Mouse (Mus musculus) midbrain, embryonic 14.5 days (tissue): Measurements from ENCODE around the gene Wdr26. TPM values are rescaled to one million over a fixed set of nuclear protein-coding genes. Genes with fewer than 3 reads are reported as not detected.

Experiments
- ATAC-seq: fragments of 200-750 bp; cut with Nextera tagmentation; 2 replicates; pipeline ENCODE4 v1.8.0; 2017; ENCODE audit warnings: moderate number of reproducible peaks, moderate library complexity; ENCODE audit not compliant: low FRiP score, low TSS enrichment
- DNase-seq: peaks from one replicate; pipeline ENCODE4 v3.0.0-alpha.2; 2015
- H3K27ac ChIP-seq: fragments of 300-500 bp; sonication (generic); replicated peaks from 2 replicates; pipeline ENCODE4 v1.5.1; 2014; ENCODE audit warnings: mild to moderate bottlenecking, low read depth, low read length, moderate library complexity
- H3K27me3 ChIP-seq: fragments of 300-500 bp; sonication (generic); 2 replicates; pipeline ENCODE4 v1.6.1; 2014; ENCODE audit warnings: low read length, control low read depth, mixed read lengths; ENCODE audit not compliant: control insufficient read depth, insufficient read depth
- H3K36me3 ChIP-seq: fragments of 300-500 bp; sonication (generic); 2 replicates; pipeline ENCODE4 v1.6.1; 2014; ENCODE audit warnings: low read length, control low read depth; ENCODE audit not compliant: control insufficient read depth, insufficient read depth
- H3K4me1 ChIP-seq: fragments of 300-500 bp; sonication (generic); 2 replicates; pipeline ENCODE4 v1.6.1; 2014; ENCODE audit warnings: mild to moderate bottlenecking, antibody characterized with exemption, low read length, control low read depth; ENCODE audit not compliant: control insufficient read depth, insufficient read depth
- H3K4me2 ChIP-seq: fragments of 300-500 bp; sonication (generic); 2 replicates; pipeline ENCODE4 v1.6.1; 2014; ENCODE audit warnings: mild to moderate bottlenecking, low read length, moderate library complexity
- H3K4me3 ChIP-seq: fragments of 300-500 bp; sonication (generic); replicated peaks from 2 replicates; pipeline ENCODE4 v1.5.1; 2014; ENCODE audit warnings: low read depth, low read length
- H3K9ac ChIP-seq: fragments of 300-500 bp; sonication (generic); replicated peaks from 2 replicates; pipeline ENCODE4 v1.6.1; 2014; ENCODE audit warnings: mild to moderate bottlenecking, low read length, moderate library complexity
- H3K9me3 ChIP-seq: fragments of 300-500 bp; sonication (generic); 2 replicates; pipeline ENCODE4 v1.6.1; 2016; ENCODE audit warnings: low read length, control low read depth, mixed read lengths; ENCODE audit not compliant: control insufficient read depth
- WGBS: fragments of 180-500 bp; shearing (Covaris S2); extraction: QIAGEN DNeasy Blood & Tissue Kit; methylation state at CpG from one replicate; pipeline ENCODE4 v1.1.7; 2014; 5-methylcytosine and 5-hydroxymethylcytosine counted together
- polyA plus RNA-seq: library from polyadenylated mRNA; unstranded; fragments of >200 nt; fragmentation: Nextera tagmentation; extraction: Ambion mirVana; gene quantifications from 2 replicates; pipeline ENCODE4 v1.2.1, GENCODE M21; 2014

Gene Wdr26
- 53.1 and 54.8 TPM in 2 replicates for polyA plus RNA-seq

DNA sequence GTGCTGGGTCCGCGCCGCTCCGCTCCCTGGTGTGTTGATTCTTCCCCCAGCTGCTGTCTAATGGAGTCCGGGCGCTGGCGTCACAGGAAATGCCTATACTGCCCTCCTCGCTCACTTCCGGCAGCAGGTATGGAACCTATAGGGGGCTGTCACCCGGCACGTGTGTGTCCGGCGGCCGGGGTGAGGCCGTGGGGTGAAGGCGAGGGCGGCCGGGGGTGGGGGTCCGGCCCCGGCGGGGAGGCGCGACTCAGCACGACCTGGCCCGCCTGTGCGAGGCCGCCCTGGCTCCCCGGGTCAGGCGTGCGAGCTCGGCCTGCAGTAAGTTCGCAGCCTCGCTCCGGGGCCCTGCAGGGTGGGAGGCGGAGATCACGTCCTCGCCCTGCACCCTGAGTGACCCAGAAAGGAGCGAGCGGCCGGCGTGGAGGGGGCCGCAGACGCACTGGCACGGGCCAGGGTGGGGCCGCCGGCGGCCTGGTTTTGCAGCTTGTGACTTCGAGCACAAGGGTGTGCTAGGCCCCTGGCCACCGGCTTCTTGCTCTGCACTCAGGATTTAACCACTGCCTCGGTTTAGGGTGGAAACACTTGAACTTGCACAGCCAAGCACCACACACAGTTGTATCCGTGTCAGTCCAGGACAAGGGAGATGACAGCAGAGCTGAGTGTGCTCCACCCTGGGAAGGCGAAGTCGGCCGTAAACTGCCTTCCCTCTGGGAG, at the start of gene Wdr26:
Wdr26 (minus strand) TSS at position 82 of the 714 bp plus-strand sequence.
- ATAC-seq (peak; percentile 93), DNase-seq (peak; percentile 93)
- no peaks in the 10 kb centered on the region; the same call in 1 of the 2 replicates for H3K36me3 ChIP-seq
- peak within 1 kb of the TSS; percentile 99 for H3K4me3 ChIP-seq
- WGBS: 1% methylated on average over 52 of the region's 54 CpGs
- H3K4me1 ChIP-seq: peaks cover 22% of the 10 kb centered on the region
- H3K27ac ChIP-seq: peak within 1 kb of the TSS; percentile 93
- H3K27me3 ChIP-seq: no peaks in the 10 kb centered on the region
- H3K9ac ChIP-seq: peak within 1 kb of the TSS; percentile 95
- H3K9me3 ChIP-seq: no peaks in the 10 kb centered on the region
- peak within 1 kb of the TSS; percentile 91 for H3K4me2 ChIP-seq

GRCm38 (mm10) chr1:181260949-181261696, 49.3 kb upstream of the Wdr26 start:
- Histone ChIP-seq H3K4me2 (no peak overlapping the region), H3K4me1 (peaks cover 15% of the 10 kb centered on the region), H3K9ac (no peak overlapping the region), H3K27me3 (no peaks in the 10 kb centered on the region), H3K4me3 (no peak overlapping the region), H3K27ac (no peak overlapping the region), H3K36me3 (no peaks in the 10 kb centered on the region), H3K9me3 (no peaks in the 10 kb centered on the region)
- ATAC-seq (no peak), DNase-seq (no peak)
- WGBS: 37% methylated on average over 8 of the region's 8 CpGs

DNA sequence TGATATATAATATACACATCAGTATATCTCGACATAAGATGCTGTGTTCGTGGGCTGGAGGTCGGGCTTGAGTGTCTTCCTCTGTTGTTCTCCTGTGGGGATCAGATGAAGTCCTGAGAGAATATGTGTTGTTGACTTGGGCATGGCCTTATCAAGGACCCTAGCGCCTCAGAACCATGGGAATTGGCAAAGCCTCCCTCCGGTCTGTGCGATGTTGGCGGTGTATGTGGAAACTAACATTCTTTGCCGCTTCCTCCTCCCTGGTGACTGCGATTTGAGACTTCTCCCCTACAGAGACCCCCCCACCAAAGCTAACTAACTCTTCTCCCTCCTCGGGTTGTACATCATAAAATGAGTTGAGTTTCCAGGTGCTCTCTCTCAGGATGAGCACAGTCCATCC, 48.6 kb upstream of the Wdr26 start:
- H3K27ac ChIP-seq: no peak overlapping the region
- no peak for ATAC-seq
- no peak for DNase-seq

DNA sequence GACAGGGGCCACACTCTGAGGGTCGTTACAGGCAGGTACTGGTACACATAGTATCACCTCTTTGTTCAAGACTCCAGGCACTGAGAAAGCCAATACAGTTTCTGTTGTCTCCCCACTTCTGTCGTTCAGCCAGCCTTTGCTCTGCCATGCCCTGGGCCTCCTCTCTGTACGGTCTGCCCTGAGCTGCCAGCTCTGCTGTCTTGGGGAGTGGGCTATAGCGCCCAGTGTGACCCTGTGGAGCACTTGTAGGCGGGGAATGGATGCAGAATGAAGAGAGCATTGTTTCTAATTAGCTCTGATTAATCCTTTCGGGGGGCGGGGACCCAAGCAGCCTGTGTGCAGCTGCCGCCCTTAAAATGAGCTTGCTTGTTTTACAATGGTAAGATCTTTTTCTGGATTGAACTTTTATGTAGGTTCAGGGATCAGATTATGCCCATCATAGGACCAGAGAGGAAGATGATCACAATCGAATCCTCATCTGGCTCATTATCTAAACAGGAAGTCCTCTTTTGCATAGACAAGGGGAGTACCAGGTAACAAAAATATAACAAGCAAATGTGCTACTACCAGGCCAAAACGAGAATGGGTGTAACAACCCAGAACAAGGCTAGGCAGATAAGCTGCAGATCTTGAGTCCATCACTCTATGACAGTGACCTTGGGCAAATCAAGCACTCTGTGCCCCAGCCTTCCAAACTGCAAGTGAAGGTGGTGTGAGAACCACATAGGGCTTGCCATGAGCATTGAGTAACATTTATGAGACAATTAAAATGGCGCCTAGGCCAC, 48.0 kb upstream of the Wdr26 start:
- no peak overlapping the region for H3K9ac ChIP-seq
- H3K4me3 ChIP-seq: no peak overlapping the region
- ATAC-seq: no peak
- no peak overlapping the region for H3K27ac ChIP-seq
- H3K36me3 ChIP-seq: no peaks in the 10 kb centered on the region
- H3K4me1 ChIP-seq: peaks cover 18% of the 10 kb centered on the region
- H3K4me2 ChIP-seq: no peak overlapping the region
- 42% methylated on average over 11 of the region's 11 CpGs for WGBS
- H3K27me3 ChIP-seq: 0 out of 2 replicates have a peak, but pooled peaks cover 3% of the 10 kb centered on the region
- DNase-seq: peak; percentile 38
- H3K9me3 ChIP-seq: no peaks in the 10 kb centered on the region

More for the DNA sequence above, 48.6 kb upstream of the Wdr26 start:
- Histone ChIP-seq H3K4me1 (peaks cover 18% of the 10 kb centered on the region), H3K27me3 (0 out of 2 replicates have a peak, but pooled peaks cover 1% of the 10 kb centered on the region), H3K4me3 (no peak overlapping the region), H3K9ac (no peak overlapping the region), H3K9me3 (no peaks in the 10 kb centered on the region), H3K4me2 (no peak overlapping the region), H3K36me3 (no peaks in the 10 kb centered on the region)
- 93% methylated on average over 10 of the region's 10 CpGs for WGBS

GRCm38 (mm10) chr1:181259056-181259455, 47.3 kb upstream of the Wdr26 start:
- H3K9ac ChIP-seq: no peak overlapping the region
- ATAC-seq (no peak), DNase-seq (no peak)
- no peak overlapping the region for H3K27ac ChIP-seq
- H3K4me3 ChIP-seq: no peak overlapping the region
- H3K27me3 ChIP-seq: 0 out of 2 replicates have a peak, but pooled peaks cover 3% of the 10 kb centered on the region
- H3K4me2 ChIP-seq: no peak overlapping the region
- H3K4me1 ChIP-seq: peaks cover 18% of the 10 kb centered on the region
- H3K9me3 ChIP-seq: no peaks in the 10 kb centered on the region
- H3K36me3 ChIP-seq: no peaks in the 10 kb centered on the region
- 55% methylated on average over 5 of the region's 5 CpGs for WGBS

DNA sequence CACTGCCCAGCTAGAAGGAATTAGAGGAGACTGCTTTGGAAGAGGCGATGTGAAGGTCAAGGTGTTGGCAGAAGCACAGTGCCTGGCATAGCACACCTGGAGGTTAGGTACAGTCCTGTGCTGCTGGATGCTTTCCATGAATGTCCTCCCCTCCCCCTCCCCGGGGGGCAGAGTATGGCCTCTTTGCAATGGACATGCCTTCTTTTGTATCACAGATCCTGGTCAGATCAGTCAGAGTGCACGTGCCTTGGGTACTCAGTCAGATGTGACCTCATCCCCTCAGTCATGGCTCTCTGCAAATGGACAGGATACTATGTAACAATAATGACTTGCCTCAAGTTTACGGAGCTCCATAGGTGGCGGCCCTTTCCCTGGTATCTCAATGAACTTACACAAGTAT, 46.8 kb upstream of the Wdr26 start:
- no peak overlapping the region for H3K27ac ChIP-seq
- no peak overlapping the region for H3K4me3 ChIP-seq
- no peak for ATAC-seq
- H3K4me2 ChIP-seq: no peak overlapping the region
- DNase-seq: no peak
- 0 out of 2 replicates have a peak, but pooled peaks cover 3% of the 10 kb centered on the region for H3K27me3 ChIP-seq
- no peaks in the 10 kb centered on the region for H3K36me3 ChIP-seq
- H3K9ac ChIP-seq: no peak overlapping the region
- H3K4me1 ChIP-seq: peaks cover 18% of the 10 kb centered on the region
- WGBS: 76% methylated on average over 5 of the region's 5 CpGs
- no peaks in the 10 kb centered on the region for H3K9me3 ChIP-seq

DNA sequence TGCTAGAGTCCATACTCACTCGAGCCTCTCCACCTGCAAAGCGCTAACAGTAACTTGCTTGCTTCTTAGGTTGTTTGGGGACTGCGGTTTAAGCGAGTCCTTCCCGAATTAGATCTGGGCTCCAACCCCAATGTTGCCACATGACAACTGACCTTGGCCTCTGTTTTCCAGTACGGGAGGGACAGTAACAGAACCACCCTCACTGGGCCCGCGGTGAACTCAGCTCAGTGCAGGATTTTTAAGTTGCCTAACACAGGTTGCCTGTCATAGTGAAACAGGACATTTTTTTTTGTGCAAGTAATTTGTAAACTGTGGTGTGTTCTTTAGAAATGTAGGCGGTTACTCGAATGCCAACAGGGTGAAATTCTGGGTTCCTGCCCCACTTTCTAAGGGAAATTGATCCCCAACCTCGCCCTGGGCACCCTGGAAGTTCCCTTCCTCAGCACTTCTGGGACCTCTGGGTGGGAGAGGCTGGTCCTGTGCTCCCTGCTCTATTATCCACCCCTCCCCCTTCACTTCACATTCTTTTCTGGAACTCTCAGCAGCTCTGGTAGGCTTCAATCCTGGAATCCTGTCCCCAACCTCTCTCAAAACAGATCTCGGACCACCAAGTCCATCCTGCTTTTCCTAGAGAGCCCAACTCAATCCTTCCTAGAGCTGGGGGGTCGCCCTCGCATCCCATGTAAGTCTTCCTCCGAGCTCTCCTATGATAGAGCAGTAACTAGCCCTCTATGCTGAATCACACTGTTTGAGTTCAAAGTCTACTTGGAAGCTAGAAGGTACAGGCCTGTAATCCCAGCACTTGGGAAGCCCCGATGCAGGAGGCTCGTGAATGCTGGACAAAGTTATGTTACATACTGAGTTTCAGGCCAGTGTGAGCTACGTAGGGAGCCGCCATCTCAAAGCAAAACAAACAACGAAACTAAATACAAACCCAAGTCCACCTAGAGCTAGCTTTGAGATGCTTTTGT, 46.1 kb upstream of the Wdr26 start:
- Histone ChIP-seq H3K9ac (no peak overlapping the region), H3K27ac (no peak overlapping the region), H3K4me1 (peaks cover 18% of the 10 kb centered on the region), H3K36me3 (no peaks in the 10 kb centered on the region), H3K27me3 (0 out of 2 replicates have a peak, but pooled peaks cover 3% of the 10 kb centered on the region), H3K4me3 (no peak overlapping the region), H3K4me2 (no peak overlapping the region), H3K9me3 (no peaks in the 10 kb centered on the region)
- WGBS: 76% methylated on average over 20 of the region's 20 CpGs
- ATAC-seq (no peak), DNase-seq (no peak)
